Mouse (Mus musculus): Measurements from ENCODE around the gene Smdt1. TPM values are rescaled to one million over a fixed set of nuclear protein-coding genes. Genes with fewer than 3 reads are reported as not detected.
"Not testable (repeated sequence)": the region's sequence is repeated elsewhere in the genome, so short reads cannot be mapped to it uniquely, and the experiment has no call there.

The Smdt1 gene
- polyA plus RNA-seq, 1 experiment from 2014 or later, result 151 TPM

DNA sequence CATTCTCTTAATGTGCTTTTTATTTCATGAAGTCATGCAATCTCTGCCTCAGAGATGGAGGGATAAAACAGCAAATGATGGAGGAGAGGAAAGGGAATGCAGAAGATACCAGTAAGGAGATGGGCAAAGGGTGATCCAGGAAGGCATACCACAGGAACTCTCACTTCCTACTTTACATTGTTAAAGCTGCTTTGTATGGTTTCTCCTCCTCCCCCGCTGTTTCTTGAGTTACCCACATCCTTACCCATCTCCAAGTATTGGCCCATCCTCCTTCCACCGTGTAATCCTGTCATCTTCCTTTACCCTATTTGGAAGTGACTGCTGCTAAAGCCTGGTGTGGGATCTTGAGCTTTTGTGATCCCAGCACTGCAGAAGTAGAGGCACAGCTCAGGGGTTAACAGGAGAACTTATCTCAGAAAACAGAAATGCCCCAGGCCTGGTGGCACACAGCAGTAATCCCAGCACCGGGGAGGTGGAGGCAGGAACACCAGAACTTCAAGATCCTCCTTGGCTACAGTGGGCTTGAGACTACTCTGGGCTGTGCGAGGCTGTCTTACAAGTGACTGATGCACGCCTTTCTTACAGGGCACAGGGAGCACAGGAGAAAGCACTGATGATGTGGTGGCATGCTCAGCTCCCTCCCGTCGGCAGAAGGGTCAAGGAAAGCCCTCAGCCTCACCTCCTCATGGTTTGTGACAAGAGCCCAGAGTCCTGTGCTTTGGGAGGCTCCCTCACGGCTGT lies 9.7 kb downstream of the Smdt1 start:
- Histone ChIP-seq H3K79me2 (ENCODE audit: inconsistent target) (peaks cover 64% of the 10 kb centered on the region), H3K36me3 (ENCODE audit: inconsistent target) (peaks cover 19% of the 10 kb centered on the region), H3K4me3 (ENCODE audit: inconsistent target) (no peak overlapping the region), H3K27ac (peak overlapping the region; percentile 34)
- WGBS (ENCODE audit: missing documents), result 61% methylated on average over 8 of the region's 8 CpGs

DNA sequence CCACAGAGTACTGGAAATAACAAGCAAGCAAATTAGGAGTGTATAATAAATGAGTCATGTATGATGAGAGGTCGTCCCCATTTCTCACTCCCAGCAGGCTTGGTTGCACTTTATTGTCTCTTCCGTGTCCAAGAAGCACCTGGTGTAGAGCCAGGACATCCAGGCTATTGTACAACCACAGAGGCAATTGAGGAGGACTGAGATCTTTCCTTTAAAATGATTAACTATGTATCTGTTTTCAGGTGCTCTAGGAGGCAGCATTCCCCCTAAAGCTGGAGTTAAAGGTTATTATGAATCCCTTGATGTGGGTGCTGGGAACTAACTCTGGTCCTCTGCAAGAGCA lies 10.2 kb downstream of the Smdt1 start:
- H3K36me3 ChIP-seq (ENCODE audit: inconsistent target), result peaks cover 19% of the 10 kb centered on the region
- peaks cover 69% of the 10 kb centered on the region for H3K79me2 ChIP-seq (ENCODE audit: inconsistent target)
- H3K27ac ChIP-seq, result peak overlapping the region; percentile 34
- 77% methylated on average over 2 of the region's 2 CpGs for WGBS (ENCODE audit: missing documents)
- H3K4me3 ChIP-seq (ENCODE audit: inconsistent target), result no peak overlapping the region

- no peak overlapping the region for H3K27ac ChIP-seq
- H3K4me3 ChIP-seq (ENCODE audit: inconsistent target), result no peak overlapping the region
- 91% methylated on average over 4 of the region's 4 CpGs for WGBS (ENCODE audit: missing documents)
- peaks cover 19% of the 10 kb centered on the region for H3K36me3 ChIP-seq (ENCODE audit: inconsistent target)
- peaks cover 70% of the 10 kb centered on the region for H3K79me2 ChIP-seq (ENCODE audit: inconsistent target)
Measured at GRCm38 (mm10) chr15:82350349-82350748, 11.6 kb downstream of the Smdt1 start.

DNA sequence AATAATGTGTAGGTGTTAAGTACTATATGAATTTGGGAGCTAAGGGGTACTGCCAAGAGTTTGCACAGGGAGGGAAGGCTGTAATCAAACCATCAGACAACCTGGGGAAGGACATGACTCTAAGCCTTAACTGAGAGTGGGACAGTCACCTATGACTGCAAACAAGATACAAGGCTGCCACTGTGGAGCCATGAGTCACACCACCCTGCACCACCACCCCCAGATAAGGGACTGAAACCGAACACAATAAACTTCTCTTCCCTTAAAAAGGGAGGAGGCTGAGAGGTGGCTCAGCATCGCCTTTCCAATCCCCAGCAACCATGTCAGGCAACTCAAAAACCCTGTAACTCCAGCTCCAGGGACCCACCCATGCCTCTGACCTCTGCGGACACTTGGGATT lies 12.7 kb downstream of the Smdt1 start:
- H3K4me3 ChIP-seq (ENCODE audit: inconsistent target), result no peak overlapping the region
- 74% methylated on average over 2 of the region's 3 CpGs for WGBS (ENCODE audit: missing documents)
- H3K27ac ChIP-seq, result no peak overlapping the region
- peaks cover 67% of the 10 kb centered on the region for H3K79me2 ChIP-seq (ENCODE audit: inconsistent target)
- peaks cover 19% of the 10 kb centered on the region for H3K36me3 ChIP-seq (ENCODE audit: inconsistent target)

DNA sequence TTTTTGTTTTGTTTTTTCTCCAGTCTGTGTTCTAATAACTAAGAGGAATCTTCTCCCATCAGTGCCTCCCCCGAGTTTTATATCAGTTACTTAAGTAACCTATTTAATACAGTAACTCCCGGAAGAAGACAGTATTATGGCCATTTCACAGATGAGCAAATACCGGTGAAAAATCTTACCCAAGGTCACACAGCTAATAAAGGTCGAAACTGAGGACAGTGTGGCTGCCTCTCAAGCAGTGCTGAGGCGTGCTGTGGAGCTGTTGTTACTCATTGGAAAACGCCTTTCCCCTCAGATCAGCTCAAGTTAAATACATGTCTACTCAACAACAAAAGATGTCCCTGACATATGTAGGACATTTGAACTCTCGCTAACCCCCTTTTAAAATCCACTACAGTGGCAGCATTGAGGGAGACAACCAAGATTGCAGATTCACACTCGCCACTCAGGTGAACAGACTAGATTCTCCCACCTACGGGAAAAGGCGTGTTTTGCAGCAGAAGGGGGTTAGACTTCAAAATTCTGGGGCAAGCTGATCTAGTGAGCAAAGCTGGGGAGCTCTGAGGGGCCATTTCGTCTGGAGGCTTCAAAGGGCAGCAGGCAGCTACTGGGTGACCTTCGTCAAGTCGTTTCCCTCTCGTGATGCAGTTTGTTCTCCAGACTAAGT lies 14.5 kb downstream of the Smdt1 start:
- 27% methylated on average over 14 of the region's 14 CpGs for WGBS (ENCODE audit: missing documents)
- peaks cover 19% of the 10 kb centered on the region for H3K36me3 ChIP-seq (ENCODE audit: inconsistent target)
- H3K27ac ChIP-seq, result peak overlapping the region; percentile 70
- peaks cover 51% of the 10 kb centered on the region for H3K79me2 ChIP-seq (ENCODE audit: inconsistent target)
- H3K4me3 ChIP-seq (ENCODE audit: inconsistent target), result peak overlapping the region; percentile 94

DNA sequence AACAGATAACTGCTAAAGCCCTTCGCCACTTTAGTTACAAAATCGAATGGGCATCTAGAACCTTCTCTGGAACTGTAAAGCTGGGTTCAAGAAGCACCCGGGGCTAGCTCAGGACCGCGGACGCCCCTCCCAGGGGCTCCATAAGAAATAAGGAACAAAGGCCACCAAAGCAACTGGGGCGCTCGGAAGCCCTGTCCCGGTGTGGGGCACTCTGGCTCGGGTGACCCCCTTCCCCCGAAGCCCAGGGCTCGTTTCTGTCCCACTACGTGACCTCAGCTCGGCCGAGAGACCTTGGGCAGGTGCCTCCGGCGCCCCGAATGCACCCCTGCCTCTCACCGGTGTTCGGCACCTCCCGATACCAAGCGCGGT lies 15.0 kb downstream of the Smdt1 start:
- peaks cover 18% of the 10 kb centered on the region for H3K36me3 ChIP-seq (ENCODE audit: inconsistent target)
- 1% methylated on average over 17 of the region's 23 CpGs for WGBS (ENCODE audit: missing documents)
- peak overlapping the region; percentile 70 for H3K27ac ChIP-seq
- H3K79me2 ChIP-seq (ENCODE audit: inconsistent target), result peaks cover 51% of the 10 kb centered on the region
- peak overlapping the region; percentile 94 for H3K4me3 ChIP-seq (ENCODE audit: inconsistent target)

- Histone ChIP-seq H3K27ac (peak within 1 kb of the TSS; percentile 70), H3K79me2 (ENCODE audit: inconsistent target) (peaks cover 47% of the 10 kb centered on the region), H3K4me3 (ENCODE audit: inconsistent target) (peak within 1 kb of the TSS; percentile 94), H3K36me3 (ENCODE audit: inconsistent target) (peaks cover 14% of the 10 kb centered on the region)
- WGBS (ENCODE audit: missing documents), result 2% methylated on average over 57 of the region's 57 CpGs
Measured at GRCm38 (mm10) chr15:82354126-82354945, 15.6 kb downstream of the Smdt1 start, which contains the start of gene Ndufa6. Gene Ndufa6, minus strand, starts transcription at chr15:82354322.

- H3K27ac ChIP-seq, result no peak overlapping the region
- no peak overlapping the region for H3K4me3 ChIP-seq (ENCODE audit: inconsistent target)
- 81% methylated on average over 22 of the region's 22 CpGs for WGBS (ENCODE audit: missing documents)
- H3K36me3 ChIP-seq (ENCODE audit: inconsistent target), result no peaks in the 10 kb centered on the region
- peaks cover 4% of the 10 kb centered on the region for H3K79me2 ChIP-seq (ENCODE audit: inconsistent target)
Measured at GRCm38 (mm10) chr15:82358431-82359260, 19.9 kb downstream of the Smdt1 start.

GRCm38 (mm10) chr15:82361459-82362018 lies 22.8 kb downstream of the Smdt1 start:
- Histone ChIP-seq H3K79me2 (ENCODE audit: inconsistent target) (no peaks in the 10 kb centered on the region), H3K27ac (no peak overlapping the region), H3K4me3 (ENCODE audit: inconsistent target) (no peak overlapping the region), H3K36me3 (ENCODE audit: inconsistent target) (no peaks in the 10 kb centered on the region)
- WGBS (ENCODE audit: missing documents), result 79% methylated on average over 11 of the region's 11 CpGs

- Histone ChIP-seq H3K79me2 (ENCODE audit: inconsistent target) (no peaks in the 10 kb centered on the region), H3K36me3 (ENCODE audit: inconsistent target) (no peaks in the 10 kb centered on the region), H3K4me3 (ENCODE audit: inconsistent target) (no peak overlapping the region), H3K27ac (no peak overlapping the region)
- 87% methylated on average over 2 of the region's 4 CpGs for WGBS (ENCODE audit: missing documents)
Measured at GRCm38 (mm10) chr15:82362234-82362633, 23.5 kb downstream of the Smdt1 start.

GRCm38 (mm10) chr15:82363801-82364200 lies 25.0 kb downstream of the Smdt1 start:
- not testable (repeated sequence) for H3K79me2 ChIP-seq (ENCODE audit: inconsistent target); H3K27ac ChIP-seq; H3K4me3 ChIP-seq (ENCODE audit: inconsistent target); H3K36me3 ChIP-seq (ENCODE audit: inconsistent target)
- whole genome bisulfite sequencing (ENCODE audit: missing documents), result 78% methylated on average over 3 of the region's 12 CpGs

DNA sequence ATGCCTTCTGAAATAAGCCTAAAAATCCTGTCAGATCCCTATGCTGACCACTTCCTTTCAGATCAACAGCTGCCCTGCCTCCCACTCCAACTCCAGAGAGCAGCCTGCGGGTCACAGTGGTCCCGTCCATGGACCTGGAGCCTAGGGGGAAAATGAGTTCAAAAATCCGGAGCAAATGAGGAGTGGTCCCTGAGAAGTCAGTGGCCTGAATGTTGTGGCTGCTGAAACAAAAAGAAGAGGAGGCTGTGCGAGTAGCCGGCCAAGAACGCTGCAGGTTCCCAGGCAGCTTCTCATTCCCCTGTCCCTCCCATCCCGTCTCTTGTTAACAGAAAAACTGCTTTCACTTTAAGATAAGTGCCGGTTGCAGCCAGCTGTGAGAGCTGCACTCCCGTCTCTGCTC lies 25.8 kb downstream of the Smdt1 start:
- 0% methylated on average over 3 of the region's 9 CpGs for WGBS (ENCODE audit: missing documents)
- H3K79me2 ChIP-seq (ENCODE audit: inconsistent target); H3K36me3 ChIP-seq (ENCODE audit: inconsistent target); H3K27ac ChIP-seq; H3K4me3 ChIP-seq (ENCODE audit: inconsistent target): not testable (repeated sequence)

DNA sequence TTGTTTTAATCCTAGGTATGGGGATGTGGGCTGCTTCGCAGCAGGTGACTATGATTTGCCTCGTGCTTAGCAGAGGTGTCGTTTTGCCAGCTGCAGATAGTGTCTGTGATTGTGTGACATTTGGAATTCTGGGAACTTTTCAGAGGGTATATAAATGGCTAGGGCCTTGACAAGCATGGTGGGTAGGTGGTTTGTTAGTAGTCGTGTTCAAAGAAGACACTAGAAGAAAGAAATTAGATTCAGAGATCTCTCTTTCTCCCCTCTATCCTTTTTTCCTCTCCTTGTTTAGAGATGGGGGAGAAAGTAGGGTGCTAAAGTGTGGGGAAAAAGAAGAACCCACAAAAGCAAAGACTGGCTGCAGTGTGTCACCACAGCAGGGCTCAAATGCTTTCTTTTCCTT lies 29.4 kb downstream of the Smdt1 start:
- Histone ChIP-seq H3K27ac (no peak overlapping the region), H3K36me3 (ENCODE audit: inconsistent target) (no peaks in the 10 kb centered on the region), H3K79me2 (ENCODE audit: inconsistent target) (no peaks in the 10 kb centered on the region), H3K4me3 (ENCODE audit: inconsistent target) (no peak overlapping the region)
- 94% methylated on average over 4 of the region's 4 CpGs for WGBS (ENCODE audit: missing documents)

DNA sequence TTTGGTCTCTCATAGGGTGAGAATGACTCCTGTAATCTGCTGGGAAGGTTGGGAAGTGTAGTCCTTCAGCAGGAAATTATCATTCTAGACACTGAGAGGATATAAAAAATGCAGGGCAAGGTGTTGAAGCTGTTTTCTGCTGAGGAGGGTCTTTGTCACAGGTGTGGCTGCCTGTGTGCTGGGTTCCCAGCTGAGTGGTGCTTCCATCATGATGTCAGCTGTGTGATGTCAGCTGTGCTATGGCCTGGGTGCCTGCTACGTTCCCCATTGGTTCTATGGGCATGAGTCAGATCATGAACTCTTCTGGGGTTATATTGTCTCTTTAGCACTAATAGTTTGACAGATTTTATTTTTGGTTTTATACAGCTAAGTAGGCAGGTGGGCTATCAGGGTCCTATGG lies 30.1 kb downstream of the Smdt1 start:
- no peak overlapping the region for H3K4me3 ChIP-seq (ENCODE audit: inconsistent target)
- H3K79me2 ChIP-seq (ENCODE audit: inconsistent target), result no peaks in the 10 kb centered on the region
- no peaks in the 10 kb centered on the region for H3K36me3 ChIP-seq (ENCODE audit: inconsistent target)
- H3K27ac ChIP-seq, result no peak overlapping the region
- WGBS (ENCODE audit: missing documents), result 89% methylated on average over 1 of the region's 1 CpGs

Data from macrophage (primary cell).